Mouse (Mus musculus) embryonic fibroblast, embryonic 13.5 days (primary cell): Measurements from ENCODE around the gene Pcsk7.

Experiments
- CTCF ChIP-seq: IDR thresholded peaks from 2 replicates; pipeline ENCODE4 v1.5.1; 2011; ENCODE audit warnings: mild to moderate bottlenecking, control low read depth, low read length, moderate library complexity, borderline replicate concordance; ENCODE audit not compliant: insufficient read depth
- POLR2A ChIP-seq: IDR thresholded peaks from 2 replicates; pipeline ENCODE4 v1.6.1; 2011; ENCODE audit warnings: low read depth, mild to moderate bottlenecking, control low read depth, low read length, moderate library complexity

DNA sequence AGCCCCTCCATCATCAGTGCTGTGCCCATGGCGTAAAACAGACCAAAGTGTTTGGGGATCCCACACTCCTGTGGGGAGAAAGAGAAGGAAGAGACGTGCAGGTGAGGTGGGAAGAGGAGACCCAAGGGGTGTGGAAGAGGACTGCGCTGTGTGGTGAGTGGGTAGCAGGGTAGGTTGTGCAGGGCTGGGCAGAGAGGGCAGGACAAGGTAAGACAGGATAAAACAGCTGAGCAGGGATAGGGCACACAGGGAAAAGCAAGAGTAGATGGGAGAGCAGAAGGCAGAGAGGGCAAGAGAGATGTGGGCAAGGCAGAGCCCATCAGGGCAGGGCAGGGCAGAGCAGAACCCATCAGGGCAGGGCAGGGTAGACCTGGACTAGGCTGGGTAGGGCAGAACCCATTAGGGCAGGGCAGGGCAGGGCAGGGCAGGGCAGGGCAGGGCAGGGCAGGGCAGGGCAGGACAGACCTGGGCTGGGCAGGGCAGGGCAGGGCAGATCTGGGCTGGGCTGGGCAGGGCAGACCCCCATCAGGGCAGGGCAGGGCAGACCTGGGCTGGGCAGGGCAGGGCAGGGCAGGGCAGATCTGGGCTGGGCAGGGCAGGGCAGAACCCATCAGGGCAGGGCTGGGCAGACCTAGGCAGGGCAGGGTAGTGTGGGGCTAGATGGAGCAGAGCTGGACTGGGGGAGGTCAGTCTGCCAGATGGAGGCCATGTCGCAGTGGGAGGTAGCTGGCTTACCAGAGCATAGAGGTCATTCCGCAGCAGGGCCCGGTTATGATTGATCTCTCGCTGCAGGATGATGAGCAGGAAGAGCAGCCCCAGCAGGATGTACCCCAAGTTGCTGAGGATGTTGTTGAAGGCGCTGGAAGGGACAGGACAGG, 37.6 kb downstream of the Pcsk7 start:
- TF ChIP-seq POLR2A (no peak), CTCF (no peak)
